Mouse (Mus musculus): ENCODE data around the gene Thyn1.

The Thyn1 gene

DNA sequence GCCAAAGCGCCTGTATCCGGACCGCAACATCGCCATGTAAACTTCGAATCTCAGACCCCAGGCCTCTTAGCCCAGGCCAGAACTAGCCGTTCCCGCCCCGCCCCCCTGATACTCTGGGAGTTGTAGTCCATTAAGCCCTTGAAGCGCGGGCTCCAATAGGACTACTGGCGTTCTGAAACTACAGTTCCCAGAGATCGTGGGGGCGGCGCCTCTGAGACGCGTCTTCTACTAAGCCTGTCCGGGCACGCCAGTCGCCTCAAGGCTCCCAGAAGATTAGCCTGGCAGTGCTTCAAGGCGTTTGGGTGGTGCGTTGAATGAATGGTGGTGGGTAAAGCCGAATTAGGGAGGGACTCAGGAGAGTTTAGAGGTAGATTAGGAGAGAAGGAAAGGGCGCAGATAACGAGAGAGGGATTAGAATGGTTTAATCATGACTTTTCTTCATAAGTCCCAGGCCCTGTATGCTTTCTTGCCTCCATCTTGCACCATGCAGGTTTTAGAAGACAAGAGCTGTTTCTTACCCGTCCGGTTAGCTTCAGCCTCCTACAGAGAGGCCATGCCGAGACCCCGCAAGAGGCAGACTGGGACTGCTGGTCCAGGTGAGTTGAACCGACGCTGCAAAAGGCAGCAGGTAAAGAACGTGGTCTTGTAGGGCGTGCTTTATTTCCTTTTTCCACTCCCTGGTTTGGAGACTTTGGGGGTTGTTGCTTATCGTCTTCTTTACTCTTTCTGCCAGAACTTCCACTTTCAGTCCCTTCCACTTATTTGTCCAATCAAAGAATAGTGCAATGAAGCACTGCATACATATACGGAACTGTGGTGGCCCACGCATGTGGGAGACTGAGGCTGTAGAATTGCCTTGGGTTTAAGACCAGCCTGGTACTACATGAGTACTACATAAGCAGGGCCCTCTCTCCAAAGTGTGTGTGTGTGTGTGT, at the start of gene Thyn1, which contains the start of gene Acad8:
Thyn1 (plus strand) TSS at position 250 of the 935 bp plus-strand sequence.
Acad8 (minus strand) TSS at position 106 of the 935 bp plus-strand sequence.
- peak; percentile 80 for DNase-seq (ENCODE audit: low spot score)

DNA sequence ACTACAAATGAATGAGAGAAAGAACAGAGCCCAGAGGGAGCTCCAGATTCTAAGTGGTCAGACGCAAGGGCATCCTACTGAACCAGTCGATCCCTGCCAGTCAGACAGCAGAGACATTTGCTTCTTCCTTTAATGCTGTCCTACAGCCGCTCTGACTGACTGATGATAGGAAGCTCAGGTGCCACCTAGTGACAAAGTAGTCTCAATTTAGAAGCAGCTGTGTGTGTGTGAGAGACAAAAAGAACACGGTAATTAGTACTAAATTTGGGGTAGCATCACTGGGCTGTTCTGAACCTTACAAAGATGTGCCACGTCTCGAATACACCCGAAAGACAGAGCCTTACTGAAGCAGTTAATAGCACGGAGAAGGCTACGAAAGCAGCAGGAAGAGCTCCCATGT, 21.8 kb upstream of the Thyn1 start:
- DNase-seq (ENCODE audit: low spot score) = no peak

DNA sequence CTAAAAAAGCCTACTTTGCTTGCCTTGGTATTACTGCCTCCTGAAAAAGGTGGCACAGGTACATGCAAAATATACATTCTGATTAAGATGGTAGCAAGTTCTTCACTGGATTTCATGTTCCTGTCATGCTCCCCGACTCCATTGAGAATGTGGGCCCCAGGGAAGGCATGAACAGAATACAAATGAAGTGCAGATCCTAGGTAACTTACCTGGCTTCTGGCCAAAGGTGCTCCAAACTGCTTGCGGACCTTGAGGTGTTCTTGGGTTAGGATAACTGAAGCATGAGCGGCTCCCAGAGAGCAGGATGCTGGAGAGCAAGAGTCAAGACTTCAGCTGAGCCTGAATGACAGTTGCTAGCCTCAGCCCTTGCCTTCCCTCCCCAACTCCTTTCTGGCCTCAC, 20.7 kb upstream of the Thyn1 start:
- DNase-seq (ENCODE audit: low spot score) = no peak

DNA sequence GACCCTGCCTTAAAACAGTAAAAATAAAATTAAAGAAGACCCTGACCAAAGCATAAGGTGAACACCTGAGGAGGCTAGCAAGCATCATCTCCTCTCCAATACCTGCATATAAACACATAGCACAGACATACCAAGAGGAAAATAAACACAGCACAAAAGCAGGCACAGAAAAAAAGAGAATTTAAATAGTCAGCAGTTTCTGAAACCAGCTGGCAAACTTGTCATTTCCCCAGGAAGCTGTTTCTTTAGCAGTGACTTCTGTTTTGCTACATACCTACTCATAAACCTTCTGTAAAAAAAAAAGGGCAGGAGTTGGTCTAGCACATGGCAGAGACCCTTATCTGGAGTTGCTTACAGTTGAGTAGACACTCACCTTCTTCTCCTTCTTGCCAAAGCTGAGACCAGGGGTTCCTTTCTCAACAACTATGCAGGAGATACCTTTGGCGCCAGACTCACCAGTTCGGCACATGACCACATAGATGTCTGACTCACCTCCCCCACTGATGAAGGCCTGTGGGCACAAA, 14.4 kb upstream of the Thyn1 start:
- no peak for DNase-seq (ENCODE audit: low spot score)

DNA sequence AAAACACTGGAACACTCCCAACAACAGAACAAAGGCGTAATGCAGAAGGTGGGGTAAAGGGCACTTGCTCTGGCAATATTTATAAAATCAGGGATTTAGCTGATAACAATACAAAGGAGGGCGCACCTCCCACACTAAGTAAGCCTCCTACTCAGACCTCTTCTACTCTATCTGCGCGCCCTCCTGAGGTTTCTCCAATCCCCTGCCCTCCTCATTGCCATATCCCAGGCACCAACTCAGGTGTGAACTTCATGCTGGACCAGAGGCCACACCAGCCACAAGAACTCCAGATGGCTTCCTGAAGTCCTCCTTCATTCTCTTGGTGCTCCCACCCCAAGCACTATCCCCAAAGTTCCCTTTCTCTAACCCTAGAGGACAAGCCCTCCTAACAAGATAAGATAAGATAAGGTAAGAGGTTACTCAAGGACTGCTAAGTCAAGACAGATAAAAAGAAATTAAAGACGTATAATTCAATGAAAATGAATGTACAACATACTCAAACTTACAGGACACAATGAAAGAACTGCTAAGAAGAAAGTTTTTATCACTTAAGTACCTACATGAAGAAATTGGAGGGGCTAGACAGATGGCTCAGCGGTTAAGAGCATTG, 13.7 kb upstream of the Thyn1 start:
- DNase-seq (ENCODE audit: low spot score) = no peak

DNA sequence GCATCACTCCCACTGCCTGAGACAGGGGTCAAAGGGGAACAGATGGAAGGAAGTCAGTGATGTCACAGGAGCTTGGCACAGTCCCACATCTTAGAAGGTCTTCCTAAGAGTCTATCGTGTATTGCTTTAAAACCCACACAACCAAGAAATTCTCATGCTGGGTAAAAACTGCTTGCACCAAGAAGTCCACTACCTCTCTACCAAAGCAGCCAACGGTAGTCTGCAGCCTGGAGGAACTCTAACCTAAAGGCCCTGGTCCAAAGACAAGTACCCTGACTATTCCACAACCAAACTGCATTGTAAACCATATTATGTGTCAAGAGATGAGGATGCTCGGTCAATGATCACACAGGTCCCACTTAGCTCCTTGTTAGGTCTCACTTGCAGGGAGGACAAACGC, 9.3 kb upstream of the Thyn1 start:
- DNase-seq (ENCODE audit: low spot score) = no peak

DNA sequence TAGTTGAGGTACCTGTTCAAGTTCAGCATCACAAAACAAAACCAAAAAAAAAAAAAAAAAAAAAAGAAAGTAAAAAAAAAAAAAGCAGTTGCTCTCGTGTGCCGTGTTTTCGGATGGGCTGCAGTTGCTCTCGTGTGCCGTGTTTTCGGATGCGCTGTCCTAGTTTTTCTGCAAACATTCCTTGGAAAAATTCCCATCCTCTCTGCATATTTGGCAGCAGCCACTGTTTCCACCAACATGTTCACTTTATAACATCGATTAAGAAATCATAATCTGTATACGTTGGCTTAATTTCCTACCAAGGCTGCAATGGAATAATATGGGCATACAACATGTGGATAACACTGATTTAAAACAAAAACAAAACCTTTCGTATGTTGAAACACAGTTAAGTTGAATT, 6.4 kb upstream of the Thyn1 start:
- DNase-seq (ENCODE audit: low spot score) = no peak

DNA sequence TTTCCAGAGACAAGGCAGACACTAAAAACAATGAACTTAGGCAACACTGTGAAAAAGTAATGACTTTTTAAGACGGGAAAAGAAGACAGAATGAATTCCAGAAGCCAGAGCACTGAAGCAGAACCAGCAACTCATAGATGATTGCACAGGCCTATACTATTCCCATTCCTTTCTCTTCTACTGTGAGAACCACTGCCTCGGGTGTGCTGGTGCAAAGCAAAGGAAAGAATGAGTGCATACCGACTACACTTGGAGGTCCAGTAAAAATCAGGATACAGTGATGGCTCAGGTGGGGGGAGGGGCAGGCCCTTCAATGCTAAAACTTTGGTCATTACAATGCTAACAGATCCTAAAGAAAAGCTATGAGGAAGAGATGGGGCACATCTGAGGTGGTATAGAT, 5.6 kb upstream of the Thyn1 start:
- no peak for DNase-seq (ENCODE audit: low spot score)

DNA sequence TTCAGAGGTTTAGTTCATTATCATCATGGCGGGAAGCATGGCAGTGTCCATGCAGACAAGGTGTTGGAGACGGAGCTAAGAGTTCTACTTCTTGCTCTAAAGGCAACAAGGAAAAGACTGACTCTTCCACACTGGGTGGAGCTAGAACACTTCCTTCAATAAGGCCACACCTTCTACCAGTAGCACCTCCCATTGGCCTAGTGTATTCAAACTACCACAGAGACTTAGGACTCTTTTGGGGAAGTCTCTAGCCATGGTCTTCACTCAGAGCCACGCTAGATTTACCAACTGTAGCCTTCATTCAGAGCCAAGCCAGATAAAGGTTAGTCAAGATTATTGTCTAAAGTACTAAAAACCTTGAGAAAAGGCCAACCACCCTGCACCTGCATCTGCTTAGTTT, 2.4 kb upstream of the Thyn1 start:
- DNase-seq (ENCODE audit: low spot score) = no peak

DNA sequence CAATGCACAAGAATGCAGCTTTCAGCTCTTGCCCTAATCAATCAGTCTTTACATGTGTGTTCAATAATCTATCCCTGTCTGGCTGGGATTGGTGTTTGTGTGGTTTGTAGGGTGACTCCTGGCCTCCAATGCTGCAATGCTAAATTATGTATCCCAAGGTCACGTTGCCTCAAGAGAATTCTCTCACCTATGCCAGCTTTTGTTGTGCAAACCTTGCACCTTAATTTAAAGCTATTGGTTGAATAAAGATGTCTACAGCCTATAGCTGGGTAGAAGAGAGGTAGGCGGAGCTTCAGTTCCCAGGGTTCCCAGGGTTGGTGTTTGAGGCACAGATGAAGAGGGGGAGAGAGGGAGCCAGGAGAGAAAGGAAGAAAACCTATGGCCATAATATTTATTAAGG, 2.0 kb upstream of the Thyn1 start:
- DNase-seq (ENCODE audit: low spot score) = no peak

DNA sequence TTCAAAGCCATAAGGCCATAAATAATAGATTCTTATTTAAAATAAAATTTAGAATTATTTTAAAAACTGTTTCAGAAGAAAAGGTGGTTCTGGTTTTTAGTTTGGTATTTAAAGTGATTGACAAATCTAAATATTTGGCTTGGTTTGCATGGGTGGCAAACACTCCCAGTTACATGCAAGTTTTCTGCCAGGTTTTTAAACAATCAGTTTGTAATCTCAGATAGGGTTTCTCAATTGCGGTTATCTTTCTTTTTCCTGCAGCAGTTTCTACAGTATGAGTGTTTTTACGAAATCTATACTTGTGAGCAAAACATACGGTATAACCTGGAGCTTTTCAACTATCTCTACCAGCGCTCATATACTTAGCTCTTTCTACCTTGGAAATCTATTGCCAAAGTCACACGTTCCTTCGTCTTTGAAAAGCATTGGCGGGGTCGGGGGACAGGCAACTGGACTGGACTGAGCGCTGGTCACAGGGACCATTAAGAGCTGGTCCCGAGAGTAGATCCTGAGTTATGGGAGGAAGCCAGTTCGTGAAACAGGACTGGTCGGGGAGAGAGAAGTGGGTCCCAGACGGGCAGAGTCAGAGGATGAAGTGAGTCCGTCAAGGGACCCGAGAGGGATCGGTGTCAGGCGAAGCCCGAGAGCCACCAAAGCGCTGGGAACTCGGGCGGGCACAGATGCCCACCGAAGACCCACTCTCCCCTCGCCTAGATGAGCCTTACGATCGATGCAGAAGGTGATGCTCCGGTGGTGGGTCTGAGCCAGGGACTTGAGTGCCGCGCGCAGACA, 645 bp upstream of the Thyn1 start:
- no peak for DNase-seq (ENCODE audit: low spot score)

DNA sequence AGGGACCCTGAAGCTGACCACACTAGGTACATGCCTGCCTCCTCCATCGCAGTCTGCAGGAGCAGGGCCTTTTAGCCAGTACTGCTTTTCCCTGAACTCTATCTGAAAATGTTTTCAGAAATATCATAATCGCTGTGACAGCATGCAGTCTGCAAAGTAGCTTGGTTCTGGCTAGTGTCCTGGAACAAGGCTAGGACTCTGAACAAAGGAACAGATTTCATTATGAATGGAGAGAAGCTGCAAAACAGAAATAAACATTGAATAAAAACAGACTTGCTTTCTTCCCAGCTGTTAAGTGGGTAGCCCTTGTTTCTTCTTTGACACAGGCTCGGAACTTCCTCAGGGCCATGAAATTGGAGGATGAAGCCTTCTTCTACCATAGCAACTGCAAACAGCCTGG, 5.7 kb downstream of the Thyn1 start:
- no peak for DNase-seq (ENCODE audit: low spot score)

DNA sequence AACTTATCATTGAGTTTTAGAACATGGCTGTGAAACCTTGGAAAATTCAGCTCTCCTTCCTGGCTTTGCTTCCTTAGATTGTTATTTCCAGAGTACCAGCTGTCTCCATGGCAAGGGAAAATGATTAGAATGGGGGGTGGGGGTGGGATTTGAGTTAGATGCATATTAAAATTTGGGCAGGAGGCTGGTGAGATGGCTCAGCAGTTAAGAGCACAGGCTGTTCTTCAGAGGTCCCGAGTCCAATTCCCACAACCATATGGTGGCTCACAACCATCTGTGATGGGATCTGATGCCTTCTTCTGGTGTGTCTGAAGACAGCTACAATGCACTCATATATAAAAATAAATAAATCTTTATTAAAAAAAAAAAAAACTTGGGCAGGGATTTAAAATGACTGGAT, 6.4 kb downstream of the Thyn1 start:
- DNase-seq (ENCODE audit: low spot score) = no peak

DNA sequence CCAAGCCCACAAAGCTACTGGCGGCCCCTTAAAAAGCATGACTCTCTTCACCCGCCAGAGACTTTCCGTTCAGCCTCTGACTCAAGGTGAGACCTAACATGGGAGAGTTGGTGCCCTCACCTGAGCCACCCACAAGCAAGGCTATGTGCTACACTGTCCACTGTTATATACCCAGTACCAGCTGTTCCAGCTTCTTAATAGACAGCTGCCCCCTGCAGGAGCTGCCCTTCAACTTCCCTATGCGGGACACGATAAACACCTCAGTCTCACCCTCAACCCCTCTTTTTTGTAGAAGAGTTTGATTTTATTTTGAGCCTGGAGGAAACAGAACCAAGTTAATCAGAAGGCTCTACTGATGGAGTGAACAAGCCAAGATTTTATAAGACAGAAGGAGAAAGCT, 7.4 kb downstream of the Thyn1 start:
- no peak for DNase-seq (ENCODE audit: low spot score)

DNA sequence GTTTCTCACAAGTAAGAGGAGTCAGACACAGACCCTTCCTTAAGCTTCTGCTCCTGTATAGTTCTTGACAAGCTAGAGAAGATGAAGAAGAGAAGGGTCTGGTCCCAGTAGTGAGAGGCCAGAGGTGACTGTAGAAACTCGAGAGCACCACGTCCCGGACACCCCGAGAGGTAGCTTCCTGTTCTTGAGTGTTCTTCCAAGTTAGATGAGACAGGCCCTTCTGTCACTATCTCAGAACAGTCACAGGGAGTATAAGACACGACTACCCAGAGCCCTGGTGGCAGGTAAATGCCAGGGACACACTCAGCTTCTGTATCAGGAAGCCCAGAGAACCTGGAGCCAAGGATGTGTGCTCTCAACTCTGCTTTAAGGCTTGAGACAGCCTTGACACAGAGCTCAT, 9.7 kb downstream of the Thyn1 start:
- DNase-seq (ENCODE audit: low spot score) = no peak

DNA sequence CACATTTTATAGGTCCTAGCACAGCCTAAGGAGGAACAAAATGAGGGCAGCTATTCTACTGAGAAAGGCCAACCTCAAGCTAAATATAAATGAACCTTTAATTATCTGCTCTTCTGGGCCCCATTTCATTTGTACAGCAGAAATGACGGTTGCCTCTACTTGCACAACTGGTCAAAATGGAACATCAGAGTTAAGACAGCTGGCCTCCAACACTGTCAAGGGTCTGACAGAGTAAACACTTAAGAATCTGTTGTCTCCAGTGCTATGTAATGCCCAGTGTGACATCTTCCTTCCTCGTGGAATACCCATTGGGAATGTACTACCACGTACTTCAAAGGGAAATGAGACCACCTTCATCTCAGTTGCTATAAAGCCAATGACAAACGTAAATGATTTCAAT, 12.1 kb downstream of the Thyn1 start:
- DNase-seq (ENCODE audit: low spot score) = no peak

DNA sequence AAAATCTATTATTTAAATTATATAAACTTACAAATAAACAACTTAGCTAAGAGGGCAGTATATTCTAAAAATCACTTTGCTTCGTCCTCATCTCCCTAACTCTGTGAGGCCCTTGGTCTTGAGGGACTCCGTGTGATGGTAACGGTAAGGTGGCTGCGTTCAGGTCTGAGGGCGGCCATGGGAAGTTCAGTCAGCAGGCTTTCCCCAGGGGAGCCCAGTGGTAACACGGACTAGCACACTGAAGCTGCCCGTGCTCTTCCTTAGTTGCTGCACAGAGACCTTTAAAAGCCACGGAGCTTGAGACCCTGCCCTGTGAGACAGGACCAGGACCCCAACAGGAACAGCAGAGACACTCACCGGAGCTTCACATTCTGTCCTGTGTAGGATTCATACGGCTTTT, 19.5 kb downstream of the Thyn1 start:
- DNase-seq (ENCODE audit: low spot score) = no peak

DNA sequence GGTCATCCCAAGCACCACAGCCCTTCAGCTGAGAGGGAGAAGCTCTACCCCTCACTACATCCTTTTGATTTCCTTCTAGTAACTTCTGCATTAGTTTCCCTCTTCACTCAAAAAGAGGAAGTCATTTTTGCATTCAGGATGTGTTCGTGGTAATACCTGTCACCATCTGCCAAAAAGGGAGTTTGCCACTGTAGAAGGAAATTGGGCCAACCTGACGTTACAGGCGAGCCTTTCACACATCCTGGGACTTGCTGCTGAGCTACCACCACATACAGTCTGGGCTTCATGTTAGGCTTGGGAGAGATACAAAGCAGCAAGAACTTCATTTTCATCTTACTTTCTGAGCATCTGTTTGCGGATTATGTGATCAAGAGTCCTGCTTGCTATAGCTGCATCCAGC, 24.2 kb downstream of the Thyn1 start:
- DNase-seq (ENCODE audit: low spot score) = peak; percentile 10

DNA sequence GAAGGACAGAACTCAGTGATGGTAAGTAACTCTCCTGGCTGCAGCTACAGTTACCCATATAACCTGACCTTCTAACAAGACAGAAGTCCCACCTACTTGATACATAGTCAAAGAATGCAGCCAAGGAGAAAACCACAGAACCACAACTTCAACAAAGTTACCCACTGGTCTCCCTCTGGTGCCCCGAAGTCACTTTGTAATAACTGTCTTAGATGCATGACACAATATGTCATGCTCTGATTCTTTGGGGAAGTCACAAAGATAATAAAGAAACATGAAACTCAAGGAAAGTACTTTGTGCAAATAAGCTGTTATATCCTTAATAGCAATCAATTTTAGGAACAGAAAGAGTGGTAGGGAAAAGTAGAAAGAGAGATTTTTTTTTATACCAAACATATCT, 27.2 kb downstream of the Thyn1 start:
- peak; percentile 12 for DNase-seq (ENCODE audit: low spot score)

DNA sequence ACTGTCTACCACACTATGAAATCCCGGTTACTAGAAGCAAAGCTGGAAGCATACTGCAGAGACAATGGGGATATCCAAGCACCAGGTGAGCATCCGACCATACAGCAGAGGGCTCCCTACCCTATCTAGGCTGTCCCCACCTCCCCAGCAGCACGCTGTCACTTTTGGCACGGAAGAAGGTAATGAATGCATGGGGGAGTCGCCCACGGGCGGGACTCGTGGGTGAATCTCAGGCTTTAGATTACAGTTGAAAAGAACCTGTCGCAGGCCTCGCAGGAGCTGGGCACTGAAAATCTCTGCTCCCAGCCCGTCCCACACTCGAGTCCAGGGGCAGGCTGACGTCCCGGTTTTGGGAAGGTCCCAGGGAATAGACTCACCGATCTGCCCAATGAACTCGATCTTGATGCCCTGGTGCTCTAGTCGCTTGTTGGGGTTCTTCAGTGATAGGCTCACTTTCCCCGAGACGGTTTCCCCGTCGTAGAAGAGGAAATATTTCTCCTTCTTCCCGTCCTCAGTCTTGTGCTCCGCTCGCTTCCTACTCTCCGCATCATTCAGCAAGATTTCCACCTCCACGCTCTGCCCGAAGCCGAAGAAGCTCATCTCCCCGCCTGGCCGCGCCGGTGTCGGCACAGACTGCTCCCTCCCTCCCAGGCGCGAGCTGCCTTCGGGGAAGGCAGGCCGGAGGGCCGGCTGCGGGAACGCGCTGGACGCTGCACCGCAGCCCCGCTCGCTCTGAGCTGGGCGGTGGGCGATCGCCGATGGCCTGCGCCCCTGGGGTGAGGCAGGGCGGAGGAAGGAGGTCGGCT, 29.7 kb downstream of the Thyn1 start:
- DNase-seq (ENCODE audit: low spot score) = peak; percentile 25

Measured in spleen, adult 12 weeks (tissue).